13 mouse cellular contexts compared by ENCODE assay signal in the genomic region with DNA sequence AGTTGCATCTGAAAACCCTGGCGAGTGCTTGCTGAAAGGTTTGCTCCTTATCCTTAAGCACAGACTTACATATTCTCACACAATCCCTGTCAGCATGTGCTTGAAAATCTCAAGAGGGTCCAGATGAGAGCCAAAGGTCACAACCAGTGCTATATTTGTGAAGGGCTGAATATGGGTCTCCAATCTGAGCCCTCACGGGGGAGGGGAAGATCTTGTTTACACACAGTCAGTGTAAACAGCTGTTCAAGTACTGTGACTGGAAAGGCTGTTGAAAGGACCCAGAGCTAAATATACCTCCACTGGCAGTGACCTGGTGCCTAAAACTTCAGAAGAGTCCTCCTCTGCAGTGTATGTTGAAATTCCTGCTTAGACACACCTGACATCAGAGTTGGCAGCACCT. TPM values are rescaled to one million over a fixed set of nuclear protein-coding genes. Genes with fewer than 3 reads are reported as not detected.
A peak's percentile ranks its signal among the peaks of the same experiment; 100 is the strongest.
DNase-seq lines count a peak whose midpoint lies in the region; ATAC-seq and TF ChIP-seq lines count a peak whose summit lies in the region.
"Had no signal": no experiment of that assay in that cellular context is flagged by ENCODE, and none has a peak within 500 bp of the region (broad histone marks: within the 10 kb centered on the region; RNA-seq: fewer than 3 reads in every experiment).

No protein-coding gene starts in this region.

- H3K9me3 ChIP-seq in heart, embryonic 16.5 days (replicated peaks; ENCODE audit: control insufficient read depth, low read length): no peaks in the 10 kb centered on the region
- H3K9me3 ChIP-seq in lung, postnatal 0 days (ENCODE audit: low read length): no peaks in the 10 kb centered on the region
- H3K9me3 ChIP-seq in forebrain, embryonic 13.5 days (replicated peaks): no peaks in the 10 kb centered on the region
- no peaks in the 10 kb centered on the region for H3K9me3 ChIP-seq in kidney, embryonic 15.5 days (replicated peaks)
- H3K9me3 ChIP-seq: midbrain, embryonic 10.5 days; neural tube, embryonic 12.5 days had no signal

- peak; percentile 56 for DNase-seq in gastrocnemius, adult 2 months
- DNase-seq in gastrocnemius, postnatal 10 days: no peak
- peak; percentile 8 for DNase-seq in A20 (ENCODE audit: low read depth, low spot score)
- peak; percentile 86 for DNase-seq in lung, postnatal 0 days (ENCODE audit: low spot score)
- no peak for DNase-seq in left cerebral cortex, postnatal 14 days (ENCODE audit: low spot score in 2 of 2)
- DNase-seq: cerebellum, postnatal 36 days had no signal

- H3K9ac ChIP-seq in heart, embryonic 16.5 days (ENCODE audit: low read length): no peak overlapping the region
- H3K9ac ChIP-seq in lung, postnatal 0 days (replicated peaks; ENCODE audit: low read depth): no peak overlapping the region
- no peak overlapping the region for H3K9ac ChIP-seq in forebrain, embryonic 13.5 days
- no peak overlapping the region for H3K9ac ChIP-seq in kidney, embryonic 15.5 days
- H3K9ac ChIP-seq: neural tube, embryonic 12.5 days had no signal

- H3K27ac ChIP-seq in gastrocnemius, adult 2 months: peak overlapping the region; percentile 87
- no peak overlapping the region for H3K27ac ChIP-seq in heart, embryonic 16.5 days (ENCODE audit: low read length)
- no peak overlapping the region for H3K27ac ChIP-seq in lung, postnatal 0 days (ENCODE audit: low read length)
- H3K27ac ChIP-seq in forebrain, embryonic 13.5 days: no peak overlapping the region
- no peak overlapping the region for H3K27ac ChIP-seq in kidney, embryonic 15.5 days
- H3K27ac ChIP-seq: midbrain, embryonic 10.5 days; neural tube, embryonic 12.5 days had no signal

- H3K4me1 ChIP-seq in heart, embryonic 16.5 days (ENCODE audit: control insufficient read depth, insufficient read depth, low read length): peaks cover 12% of the 10 kb centered on the region
- no peaks in the 10 kb centered on the region for H3K4me1 ChIP-seq in lung, postnatal 0 days (ENCODE audit: insufficient read depth, low read depth, low read length)
- H3K4me1 ChIP-seq in forebrain, embryonic 13.5 days: peaks cover 7% of the 10 kb centered on the region; the same call in 1 of the 2 replicates
- H3K4me1 ChIP-seq in kidney, embryonic 15.5 days: peaks cover 18% of the 10 kb centered on the region

- 30% methylated on average over 2 of the region's 2 CpGs for WGBS in heart, embryonic 16.5 days
- 40% methylated on average over 2 of the region's 2 CpGs for WGBS in lung, postnatal 0 days
- WGBS in forebrain, embryonic 13.5 days: 66% methylated on average over 2 of the region's 2 CpGs
- 68% methylated on average over 2 of the region's 2 CpGs for WGBS in kidney, embryonic 15.5 days

- intact Hi-C loops in gastrocnemius, adult 2 months (cut with DNase I): no loop called here
- intact Hi-C loops in left cerebral cortex, postnatal 14 days (cut with DNase I): no loop called here

- peak; percentile 91 for ATAC-seq in heart, embryonic 16.5 days (replicated peaks; ENCODE audit: extremely low read depth, insufficient read depth, low FRiP score)
- ATAC-seq in lung, postnatal 0 days: peak; percentile 96
- no peak for ATAC-seq in forebrain, embryonic 13.5 days
- no peak for ATAC-seq in kidney, embryonic 15.5 days (replicated peaks; ENCODE audit: low FRiP score)

- H3K27me3 ChIP-seq in heart, embryonic 16.5 days (ENCODE audit: control insufficient read depth, insufficient read depth, low read length): peaks cover 19% of the 10 kb centered on the region
- H3K27me3 ChIP-seq in lung, postnatal 0 days (replicated peaks; ENCODE audit: insufficient read depth, low read length): no peaks in the 10 kb centered on the region
- no peaks in the 10 kb centered on the region for H3K27me3 ChIP-seq in forebrain, embryonic 13.5 days
- no peaks in the 10 kb centered on the region for H3K27me3 ChIP-seq in kidney, embryonic 15.5 days
- H3K27me3 ChIP-seq: neural tube, embryonic 12.5 days had no signal

- H3K4me2 ChIP-seq in heart, embryonic 16.5 days (ENCODE audit: low read depth, low read length): peak overlapping the region; percentile 26
- H3K4me2 ChIP-seq in lung, postnatal 0 days (replicated peaks; ENCODE audit: low read depth, low read length): no peak overlapping the region
- H3K4me2 ChIP-seq in forebrain, embryonic 13.5 days: no peak overlapping the region
- no peak overlapping the region for H3K4me2 ChIP-seq in kidney, embryonic 15.5 days
- H3K4me2 ChIP-seq: neural tube, embryonic 12.5 days had no signal

- peak; percentile 93 for TF ChIP-seq EP300 in lung, postnatal 0 days (IDR thresholded peaks at IDR 0.05)

- no peak overlapping the region for H3K4me3 ChIP-seq in gastrocnemius, adult 2 months
- no peak overlapping the region for H3K4me3 ChIP-seq in heart, embryonic 16.5 days (ENCODE audit: low read length)
- no peak overlapping the region for H3K4me3 ChIP-seq in lung, postnatal 0 days (ENCODE audit: low read depth, low read length)
- H3K4me3 ChIP-seq in forebrain, embryonic 13.5 days: no peak overlapping the region
- H3K4me3 ChIP-seq in kidney, embryonic 15.5 days (replicated peaks): no peak overlapping the region
- H3K4me3 ChIP-seq: erythroblast, embryonic 14.5 days; midbrain, embryonic 10.5 days; neural tube, embryonic 12.5 days had no signal

- no peaks in the 10 kb centered on the region for H3K36me3 ChIP-seq in heart, embryonic 16.5 days (ENCODE audit: control insufficient read depth, insufficient read depth)
- no peaks in the 10 kb centered on the region for H3K36me3 ChIP-seq in lung, postnatal 0 days (ENCODE audit: insufficient read depth, low read length)
- no peaks in the 10 kb centered on the region for H3K36me3 ChIP-seq in forebrain, embryonic 13.5 days (ENCODE audit: poor library complexity, severe bottlenecking)
- H3K36me3 ChIP-seq in kidney, embryonic 15.5 days: no peaks in the 10 kb centered on the region
- H3K36me3 ChIP-seq: midbrain, embryonic 10.5 days; neural tube, embryonic 12.5 days had no signal

- no peak for TF ChIP-seq CTCF in gastrocnemius, adult 2 months (IDR thresholded peaks at IDR 0.05)
- TF ChIP-seq CTCF in lung, postnatal 0 days (IDR thresholded peaks at IDR 0.05): no peak

RNA-seq across cellular contexts. Expression of gene Bmpr1b, which starts 43.7 kb away (rescaled TPM):
- 1 to 10 TPM; 4.1 to 4.6 TPM for total RNA-seq in gastrocnemius, adult 2 months (2021)
- 1 to 10 TPM; 6.6 to 7.1 TPM for total RNA-seq in gastrocnemius, postnatal 10 days (2021)
- polyA plus RNA-seq in heart, embryonic 16.5 days (2015; fragmentation: Nextera tagmentation; extraction: Ambion mirVana): 0.37 and 0.75 TPM in 2 replicates
- polyA plus RNA-seq in lung, postnatal 0 days (2015; fragmentation: Nextera tagmentation; extraction: Ambion mirVana): 1.8 and 1.9 TPM in 2 replicates
- total RNA-seq in left cerebral cortex, postnatal 14 days (2021): 10 to 100 TPM; 14.3 to 16.4 TPM
- 5.5 and 6.1 TPM in 2 replicates for polyA plus RNA-seq in forebrain, embryonic 13.5 days (2015; fragmentation: Nextera tagmentation; extraction: Ambion mirVana)
- 8.1 and 8.5 TPM in 2 replicates for polyA plus RNA-seq in kidney, embryonic 15.5 days (2015; fragmentation: Nextera tagmentation; extraction: Ambion mirVana)
- total RNA-seq: granulocyte monocyte progenitor cell, adult 5-6 weeks had no signal
- polyA plus RNA-seq: erythroblast, embryonic 14.5 days had no signal

Comparison
In these comparisons a context has a peak if more than half of its experiments do, and no peak if none do; other contexts are left out.
1. DNase-seq: peak in gastrocnemius, adult 2 months (single experiment), A20 (single experiment) and lung, postnatal 0 days (single experiment); none in gastrocnemius, postnatal 10 days (single experiment) and left cerebral cortex, postnatal 14 days (0 of 2).
2. ATAC-seq: peak in heart, embryonic 16.5 days (single experiment) and lung, postnatal 0 days (single experiment); none in forebrain, embryonic 13.5 days (single experiment) and kidney, embryonic 15.5 days (single experiment).